Mouse (Mus musculus) liver, embryonic 13.5 days (tissue): ENCODE measurements around the gene Ints7. TPM values are rescaled to one million over a fixed set of nuclear protein-coding genes. Genes with fewer than 3 reads are reported as not detected.

Experiments
- ATAC-seq: fragments of 200-750 bp; cut with Nextera tagmentation; 2 replicates; pipeline ENCODE4 v1.8.0; 2017; ENCODE audit warnings: low read depth, mild to moderate bottlenecking, moderate number of reproducible peaks, moderate library complexity
- DNase-seq: peaks from one replicate; pipeline ENCODE4 v3.0.0; 2022
- H3K27ac ChIP-seq: fragments of 300-500 bp; sonication (generic); 2 replicates; pipeline ENCODE4 v1.5.1; 2015; ENCODE audit warnings: moderate library complexity, mild to moderate bottlenecking, inconsistent platforms
- H3K27me3 ChIP-seq: fragments of 300-500 bp; sonication (generic); 2 replicates; pipeline ENCODE4 v1.6.1; 2015; ENCODE audit warnings: mild to moderate bottlenecking, inconsistent platforms
- H3K36me3 ChIP-seq: fragments of 300-500 bp; sonication (generic); 2 replicates; pipeline ENCODE4 v1.6.1; 2015; ENCODE audit warnings: mild to moderate bottlenecking, inconsistent platforms
- H3K4me1 ChIP-seq: fragments of 300-500 bp; sonication (generic); replicated peaks from 2 replicates; pipeline ENCODE4 v1.6.1; 2015; ENCODE audit warnings: inconsistent platforms
- H3K4me2 ChIP-seq: fragments of 300-500 bp; sonication (generic); 2 replicates; pipeline ENCODE4 v1.6.1; 2015; ENCODE audit warnings: inconsistent platforms, mild to moderate bottlenecking, moderate library complexity
- H3K4me3 ChIP-seq: fragments of 300-500 bp; sonication (generic); replicated peaks from 2 replicates; pipeline ENCODE4 v1.5.1; 2015; ENCODE audit warnings: mild to moderate bottlenecking, inconsistent platforms
- H3K9ac ChIP-seq: fragments of 300-500 bp; sonication (generic); 2 replicates; pipeline ENCODE4 v1.6.1; 2015; ENCODE audit warnings: mild to moderate bottlenecking, inconsistent platforms
- H3K9me3 ChIP-seq: fragments of 300-500 bp; sonication (generic); replicated peaks from 2 replicates; pipeline ENCODE4 v1.6.1; 2016; ENCODE audit warnings: inconsistent platforms
- WGBS: fragments of 180-500 bp; shearing (Covaris S2); methylation state at CpG from one replicate; pipeline ENCODE4 v1.1.7; 2015; ENCODE audit not compliant: insufficient replicate concordance; 5-methylcytosine and 5-hydroxymethylcytosine counted together
- polyA plus RNA-seq: library from polyadenylated mRNA; unstranded; fragments of >200 nt; fragmentation: Nextera tagmentation; extraction: Ambion mirVana; gene quantifications from 2 replicates; pipeline ENCODE4 v1.2.1, GENCODE M21; 2015

Gene Ints7
- polyA plus RNA-seq, 1 experiment from 2014 or later: 25.0 TPM

- no peak for DNase-seq
- Histone ChIP-seq H3K4me2 (no peak overlapping the region), H3K27me3 (no peaks in the 10 kb centered on the region), H3K9ac (no peak overlapping the region), H3K36me3 (peaks cover 77% of the 10 kb centered on the region), H3K4me1 (no peaks in the 10 kb centered on the region), H3K9me3 (no peaks in the 10 kb centered on the region), H3K27ac (no peak overlapping the region), H3K4me3 (no peak overlapping the region)
- no peak for ATAC-seq
- WGBS: 82% methylated on average over 4 of the region's 4 CpGs
Measured at GRCm38 (mm10) chr1:191584483-191584882, 9.0 kb downstream of the Ints7 start.

DNA sequence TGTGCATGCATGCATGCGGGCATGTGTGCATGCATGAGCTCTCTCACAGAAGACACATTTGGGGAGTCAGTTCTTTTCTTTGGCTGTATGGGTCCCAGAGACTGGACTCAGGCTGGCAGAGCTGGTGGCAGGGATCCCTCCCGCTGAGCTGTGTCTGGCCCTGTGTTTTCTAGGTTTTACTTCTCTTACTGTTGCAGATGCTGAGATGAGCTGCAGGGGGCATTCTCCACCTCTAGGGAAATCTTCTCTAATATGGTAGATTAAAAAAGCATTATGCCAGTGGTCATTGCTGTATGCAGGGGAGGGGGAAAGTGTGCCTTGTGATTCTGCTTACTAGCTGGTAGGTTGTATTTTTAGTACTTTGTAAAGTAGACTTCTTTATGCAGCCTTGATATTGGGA, 10.3 kb downstream of the Ints7 start:
- no peak overlapping the region for H3K4me3 ChIP-seq
- no peaks in the 10 kb centered on the region for H3K9me3 ChIP-seq
- no peaks in the 10 kb centered on the region for H3K4me1 ChIP-seq
- ATAC-seq (no peak), DNase-seq (no peak)
- no peak overlapping the region for H3K4me2 ChIP-seq
- H3K9ac ChIP-seq: no peak overlapping the region
- H3K27me3 ChIP-seq: no peaks in the 10 kb centered on the region
- WGBS: 81% methylated on average over 2 of the region's 2 CpGs
- peaks cover 76% of the 10 kb centered on the region for H3K36me3 ChIP-seq
- H3K27ac ChIP-seq: no peak overlapping the region

GRCm38 (mm10) chr1:191587062-191587461, 11.6 kb downstream of the Ints7 start:
- no peaks in the 10 kb centered on the region for H3K27me3 ChIP-seq
- H3K27ac ChIP-seq: no peak overlapping the region
- H3K4me3 ChIP-seq: no peak overlapping the region
- WGBS: 83% methylated on average over 3 of the region's 3 CpGs
- no peaks in the 10 kb centered on the region; the same call in 1 of the 2 replicates for H3K4me1 ChIP-seq
- no peak for ATAC-seq
- no peak overlapping the region for H3K9ac ChIP-seq
- peaks cover 84% of the 10 kb centered on the region for H3K36me3 ChIP-seq
- H3K4me2 ChIP-seq: no peak overlapping the region
- DNase-seq: no peak
- no peaks in the 10 kb centered on the region for H3K9me3 ChIP-seq

DNA sequence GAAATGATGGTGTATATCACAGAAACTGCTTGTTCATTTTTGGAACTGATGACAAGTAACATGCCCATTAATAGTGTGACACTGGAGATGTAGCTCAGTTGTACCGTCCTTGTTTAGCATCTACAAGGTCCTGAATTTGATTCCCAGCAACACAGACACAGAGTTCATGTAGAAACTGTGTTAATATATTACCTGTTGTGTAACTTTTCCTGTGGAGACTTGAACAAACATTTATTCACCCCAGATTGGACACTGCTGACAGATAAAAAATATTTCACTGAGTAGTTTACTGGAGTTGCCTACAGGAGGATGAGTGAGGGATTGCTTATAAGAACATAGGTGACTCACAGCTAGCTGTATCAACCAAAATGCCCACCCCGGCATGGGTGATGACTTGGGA, 13.3 kb downstream of the Ints7 start:
- H3K4me3 ChIP-seq: no peak overlapping the region
- no peaks in the 10 kb centered on the region for H3K27me3 ChIP-seq
- no peak overlapping the region for H3K4me2 ChIP-seq
- ATAC-seq (no peak), DNase-seq (no peak)
- 79% methylated on average over 2 of the region's 2 CpGs for WGBS
- no peak overlapping the region for H3K27ac ChIP-seq
- H3K9me3 ChIP-seq: no peaks in the 10 kb centered on the region
- H3K4me1 ChIP-seq: no peaks in the 10 kb centered on the region; the same call in 1 of the 2 replicates
- H3K36me3 ChIP-seq: peaks cover 83% of the 10 kb centered on the region
- H3K9ac ChIP-seq: no peak overlapping the region

- H3K4me1 ChIP-seq: no peaks in the 10 kb centered on the region; the same call in 1 of the 2 replicates
- H3K4me3 ChIP-seq: no peak overlapping the region
- H3K9ac ChIP-seq: no peak overlapping the region
- WGBS: 83% methylated on average over 12 of the region's 12 CpGs
- H3K27ac ChIP-seq: no peak overlapping the region
- DNase-seq (no peak), ATAC-seq (no peak)
- H3K27me3 ChIP-seq: no peaks in the 10 kb centered on the region
- no peaks in the 10 kb centered on the region for H3K9me3 ChIP-seq
- H3K4me2 ChIP-seq: no peak overlapping the region
- peaks cover 85% of the 10 kb centered on the region for H3K36me3 ChIP-seq
Measured at GRCm38 (mm10) chr1:191592016-191592720, 16.7 kb downstream of the Ints7 start.

- no peak overlapping the region for H3K9ac ChIP-seq
- H3K4me1 ChIP-seq: no peaks in the 10 kb centered on the region; the same call in 1 of the 2 replicates
- H3K36me3 ChIP-seq: peaks cover 85% of the 10 kb centered on the region
- no peak for DNase-seq
- no peak for ATAC-seq
- 88% methylated on average over 8 of the region's 8 CpGs for WGBS
- H3K27me3 ChIP-seq: no peaks in the 10 kb centered on the region
- no peak overlapping the region for H3K4me2 ChIP-seq
- H3K4me3 ChIP-seq: no peak overlapping the region
- no peak overlapping the region for H3K27ac ChIP-seq
- no peaks in the 10 kb centered on the region for H3K9me3 ChIP-seq
Measured at GRCm38 (mm10) chr1:191596076-191596475, 20.6 kb downstream of the Ints7 start.

GRCm38 (mm10) chr1:191599210-191599609, 23.8 kb downstream of the Ints7 start:
- Histone ChIP-seq H3K9me3 (no peaks in the 10 kb centered on the region), H3K36me3 (peaks cover 83% of the 10 kb centered on the region), H3K9ac (no peak overlapping the region), H3K27me3 (no peaks in the 10 kb centered on the region), H3K27ac (no peak overlapping the region), H3K4me2 (no peak overlapping the region), H3K4me1 (no peaks in the 10 kb centered on the region), H3K4me3 (no peak overlapping the region)
- WGBS: 57% methylated on average over 5 of the region's 5 CpGs
- ATAC-seq (no peak), DNase-seq (no peak)

GRCm38 (mm10) chr1:191604690-191605089, 29.3 kb downstream of the Ints7 start:
- WGBS: 82% methylated on average over 3 of the region's 3 CpGs
- Histone ChIP-seq H3K9ac (no peak overlapping the region), H3K4me3 (no peak overlapping the region), H3K27me3 (no peaks in the 10 kb centered on the region), H3K4me1 (no peaks in the 10 kb centered on the region), H3K9me3 (no peaks in the 10 kb centered on the region), H3K4me2 (no peak overlapping the region), H3K27ac (no peak overlapping the region), H3K36me3 (peaks cover 84% of the 10 kb centered on the region)
- DNase-seq (no peak), ATAC-seq (no peak)

DNA sequence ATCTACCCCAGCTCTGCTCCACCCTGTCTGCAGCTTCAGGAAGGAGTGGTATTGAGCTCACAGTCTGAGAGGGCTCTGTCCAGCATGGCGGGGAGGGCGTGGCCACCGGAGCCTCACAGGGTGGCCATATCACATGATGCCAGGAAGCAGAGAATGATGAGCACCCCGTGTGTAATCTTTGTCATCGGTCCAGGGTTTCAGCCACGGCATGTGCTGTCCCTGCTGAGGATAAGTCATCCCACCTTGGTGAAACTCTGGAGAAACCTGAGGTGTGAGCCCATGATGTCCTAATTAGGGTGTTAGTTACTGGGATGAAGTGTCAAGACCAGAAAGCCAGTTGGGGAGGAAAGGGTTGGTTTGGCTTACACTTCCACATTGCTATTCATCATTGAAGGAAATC, 33.6 kb downstream of the Ints7 start:
- DNase-seq (no peak), ATAC-seq (peak; percentile 31; the same call in 1 of the 2 replicates)
- Histone ChIP-seq H3K27ac (no peak overlapping the region), H3K4me2 (no peak overlapping the region), H3K9ac (no peak overlapping the region), H3K36me3 (peaks cover 94% of the 10 kb centered on the region), H3K4me1 (no peaks in the 10 kb centered on the region), H3K27me3 (no peaks in the 10 kb centered on the region), H3K4me3 (no peak overlapping the region), H3K9me3 (no peaks in the 10 kb centered on the region)
- 70% methylated on average over 6 of the region's 6 CpGs for WGBS

DNA sequence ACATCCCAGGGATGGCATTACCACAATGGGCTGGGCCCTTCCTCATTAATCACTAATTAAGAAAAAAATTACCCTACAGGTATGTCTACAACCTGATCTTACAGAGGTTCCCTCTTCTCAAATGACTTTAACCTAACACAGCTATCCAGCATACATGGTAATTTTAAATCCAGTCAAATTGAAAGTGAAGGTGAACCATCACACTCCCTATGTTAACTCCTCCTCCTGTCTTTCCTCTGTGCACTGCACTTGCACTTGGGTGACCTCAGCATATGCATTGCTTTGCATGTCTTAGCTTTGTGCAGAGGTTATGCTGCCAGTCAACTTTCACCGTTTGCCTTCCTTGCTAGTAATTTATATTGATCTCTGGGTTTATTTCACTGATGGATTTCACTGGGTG, 34.1 kb downstream of the Ints7 start:
- Histone ChIP-seq H3K9ac (no peak overlapping the region), H3K27me3 (no peaks in the 10 kb centered on the region), H3K27ac (no peak overlapping the region), H3K36me3 (peaks cover 95% of the 10 kb centered on the region), H3K4me1 (no peaks in the 10 kb centered on the region), H3K9me3 (no peaks in the 10 kb centered on the region), H3K4me2 (no peak overlapping the region), H3K4me3 (no peak overlapping the region)
- no peak for DNase-seq
- ATAC-seq: no peak
- WGBS: 95% methylated on average over 1 of the region's 1 CpGs

GRCm38 (mm10) chr1:191610357-191610756, 34.9 kb downstream of the Ints7 start:
- H3K4me1 ChIP-seq: no peaks in the 10 kb centered on the region
- WGBS: 92% methylated on average over 7 of the region's 7 CpGs
- no peak overlapping the region for H3K27ac ChIP-seq
- no peaks in the 10 kb centered on the region for H3K9me3 ChIP-seq
- ATAC-seq (no peak), DNase-seq (no peak)
- no peak overlapping the region for H3K4me2 ChIP-seq
- H3K9ac ChIP-seq: no peak overlapping the region
- H3K27me3 ChIP-seq: no peaks in the 10 kb centered on the region
- no peak overlapping the region for H3K4me3 ChIP-seq
- H3K36me3 ChIP-seq: peaks cover 95% of the 10 kb centered on the region

DNA sequence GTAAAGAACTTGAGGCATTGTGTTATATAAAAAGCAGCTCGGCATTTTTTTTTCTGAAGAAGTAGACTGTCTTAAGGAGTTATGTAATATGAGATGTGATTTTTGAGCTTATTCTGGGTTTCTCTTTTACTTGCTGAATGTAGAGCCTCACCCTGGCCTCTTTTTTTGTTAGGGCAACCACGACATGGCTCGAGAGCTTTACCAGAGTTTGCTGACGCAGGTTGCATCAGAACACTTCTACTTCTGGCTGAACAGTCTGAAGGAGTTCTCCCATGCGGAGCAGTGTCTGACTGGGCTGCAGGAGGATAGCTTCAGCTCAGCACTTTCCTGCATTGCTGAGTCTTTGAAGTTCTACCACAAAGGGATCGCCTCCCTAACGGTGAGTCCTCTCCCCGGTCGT, 36.2 kb downstream of the Ints7 start:
- DNase-seq (no peak), ATAC-seq (no peak)
- Histone ChIP-seq H3K9ac (no peak overlapping the region), H3K4me1 (no peaks in the 10 kb centered on the region), H3K27me3 (no peaks in the 10 kb centered on the region), H3K4me3 (no peak overlapping the region), H3K36me3 (peaks cover 96% of the 10 kb centered on the region), H3K9me3 (no peaks in the 10 kb centered on the region), H3K27ac (no peak overlapping the region), H3K4me2 (no peak overlapping the region)
- WGBS: 87% methylated on average over 9 of the region's 9 CpGs
